16 mouse cellular contexts compared by ENCODE assay signal in the genomic region with DNA sequence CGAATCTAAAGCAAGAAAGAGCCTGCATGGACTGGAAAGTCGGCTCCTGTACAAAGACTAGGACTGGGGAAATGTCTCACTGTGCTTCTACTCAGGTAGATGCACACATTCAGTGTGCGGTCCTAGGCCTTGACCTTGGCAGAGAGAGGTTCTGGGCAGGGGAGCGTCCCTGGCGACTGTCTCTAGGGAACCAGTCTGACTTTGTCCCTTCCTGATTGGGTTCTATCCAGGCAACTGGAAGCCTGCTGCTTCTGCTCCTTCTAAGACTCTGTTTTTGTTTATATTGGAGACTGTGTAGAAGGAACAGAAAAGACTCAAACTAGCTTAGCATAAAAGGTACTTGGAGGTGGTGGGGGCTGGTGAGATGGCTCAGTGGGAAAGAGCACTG. TPM values are rescaled to one million over a fixed set of nuclear protein-coding genes. Genes with fewer than 3 reads are reported as not detected.
DNase-seq lines count a peak whose midpoint lies in the region; ATAC-seq and TF ChIP-seq lines count a peak whose summit lies in the region.
"Had no signal": no experiment of that assay in that cellular context is flagged by ENCODE, and none has a peak within 500 bp of the region (broad histone marks: within the 10 kb centered on the region; RNA-seq: fewer than 3 reads in every experiment).

No protein-coding gene starts in this region.

- H3K27ac ChIP-seq in intestine, embryonic 14.5 days (ENCODE audit: low read depth) = peak overlapping the region; percentile 70; the same call in 1 of the 2 replicates
- H3K27ac ChIP-seq in intestine, postnatal 0 days (ENCODE audit: low read depth, low read length) = no peak overlapping the region
- 0 out of 2 replicates have a peak overlapping the region, but pooled peaks have one; percentile 39 for H3K27ac ChIP-seq in kidney, postnatal 0 days
- H3K27ac ChIP-seq in stomach, postnatal 0 days (replicated peaks) = peak overlapping the region; percentile 72
- H3K27ac ChIP-seq: midbrain, embryonic 13.5 days had no signal

- 55% methylated on average over 5 of the region's 5 CpGs for WGBS in intestine, embryonic 14.5 days
- WGBS in intestine, postnatal 0 days = 56% methylated on average over 5 of the region's 5 CpGs
- WGBS in kidney, postnatal 0 days = 68% methylated on average over 5 of the region's 5 CpGs
- 45% methylated on average over 5 of the region's 5 CpGs for WGBS in stomach, postnatal 0 days

- H3K36me3 ChIP-seq in intestine, embryonic 14.5 days (ENCODE audit: control insufficient read depth, insufficient read depth, low read length) = no peaks in the 10 kb centered on the region
- no peaks in the 10 kb centered on the region for H3K36me3 ChIP-seq in intestine, postnatal 0 days (ENCODE audit: control insufficient read depth, insufficient read depth)
- H3K36me3 ChIP-seq in kidney, postnatal 0 days (ENCODE audit: insufficient read depth, low read length) = no peaks in the 10 kb centered on the region
- H3K36me3 ChIP-seq in stomach, postnatal 0 days (ENCODE audit: control insufficient read depth, insufficient read depth, low read length) = no peaks in the 10 kb centered on the region
- H3K36me3 ChIP-seq: midbrain, embryonic 13.5 days had no signal

- TF ChIP-seq CTCF in intestine, postnatal 0 days (IDR thresholded peaks at IDR 0.05; ENCODE audit: low read depth) = no peak
- no peak for TF ChIP-seq CTCF in kidney, postnatal 0 days (IDR thresholded peaks at IDR 0.05; ENCODE audit: low read depth)
- TF ChIP-seq CTCF in stomach, postnatal 0 days (IDR thresholded peaks at IDR 0.05; ENCODE audit: low read depth) = no peak

- H3K4me1 ChIP-seq in intestine, embryonic 14.5 days (replicated peaks; ENCODE audit: control insufficient read depth, insufficient read depth, low read length) = peaks cover 47% of the 10 kb centered on the region
- H3K4me1 ChIP-seq in intestine, postnatal 0 days (replicated peaks; ENCODE audit: control insufficient read depth, insufficient read depth, low read length) = 0 out of 2 replicates have a peak, but pooled peaks cover 22% of the 10 kb centered on the region
- H3K4me1 ChIP-seq in kidney, postnatal 0 days (replicated peaks; ENCODE audit: insufficient read depth, low read length) = peaks cover 42% of the 10 kb centered on the region
- H3K4me1 ChIP-seq in stomach, postnatal 0 days (replicated peaks; ENCODE audit: control insufficient read depth, insufficient read depth) = peaks cover 20% of the 10 kb centered on the region

- H3K9me3 ChIP-seq in intestine, embryonic 14.5 days (ENCODE audit: control insufficient read depth, low read length) = no peaks in the 10 kb centered on the region
- no peaks in the 10 kb centered on the region for H3K9me3 ChIP-seq in intestine, postnatal 0 days (ENCODE audit: control insufficient read depth)
- H3K9me3 ChIP-seq in kidney, postnatal 0 days (replicated peaks; ENCODE audit: low read length) = no peaks in the 10 kb centered on the region
- H3K9me3 ChIP-seq in stomach, postnatal 0 days (ENCODE audit: control insufficient read depth, low read length) = no peaks in the 10 kb centered on the region
- H3K9me3 ChIP-seq: midbrain, embryonic 13.5 days had no signal

- no peak for TF ChIP-seq EP300 in stomach, postnatal 0 days (optimal IDR thresholded peaks at IDR 0.05)

- ATAC-seq in intestine, embryonic 14.5 days (replicated peaks; ENCODE audit: low FRiP score, low TSS enrichment, low read depth) = no peak
- ATAC-seq in intestine, postnatal 0 days = no peak
- no peak for ATAC-seq in kidney, postnatal 0 days (replicated peaks; ENCODE audit: low FRiP score, low read depth)
- no peak for ATAC-seq in stomach, postnatal 0 days (ENCODE audit: low FRiP score, low TSS enrichment)
- ATAC-seq: inflammation-experienced regulatory T-cells, adult 6 months; midbrain, embryonic 13.5 days had no signal

- H3K4me2 ChIP-seq in intestine, embryonic 14.5 days (ENCODE audit: low read length) = no peak overlapping the region
- no peak overlapping the region for H3K4me2 ChIP-seq in intestine, postnatal 0 days (replicated peaks; ENCODE audit: low read depth)
- H3K4me2 ChIP-seq in kidney, postnatal 0 days (ENCODE audit: low read length) = no peak overlapping the region
- 0 out of 2 replicates have a peak overlapping the region, but pooled peaks have one; percentile 0 for H3K4me2 ChIP-seq in stomach, postnatal 0 days (replicated peaks; ENCODE audit: low read depth)
- H3K4me2 ChIP-seq: liver, embryonic 11.5 days; midbrain, embryonic 13.5 days had no signal

- H3K9ac ChIP-seq in intestine, embryonic 14.5 days (ENCODE audit: low read length) = no peak overlapping the region
- H3K9ac ChIP-seq in intestine, postnatal 0 days (ENCODE audit: low read depth, low read length) = no peak overlapping the region
- H3K9ac ChIP-seq in kidney, postnatal 0 days (ENCODE audit: low read depth, low read length) = no peak overlapping the region
- no peak overlapping the region for H3K9ac ChIP-seq in stomach, postnatal 0 days (ENCODE audit: low read length)
- H3K9ac ChIP-seq: midbrain, embryonic 13.5 days had no signal

- no peak overlapping the region for H3K4me3 ChIP-seq in intestine, embryonic 14.5 days (ENCODE audit: low read depth, low read length)
- H3K4me3 ChIP-seq in intestine, postnatal 0 days (ENCODE audit: low read depth, low read length) = no peak overlapping the region
- no peak overlapping the region for H3K4me3 ChIP-seq in kidney, postnatal 0 days (replicated peaks; ENCODE audit: low read depth, low read length)
- H3K4me3 ChIP-seq in stomach, postnatal 0 days (ENCODE audit: low read depth, low read length) = no peak overlapping the region
- H3K4me3 ChIP-seq: midbrain, embryonic 13.5 days had no signal

- DNase-seq in intestine, embryonic 14.5 days (ENCODE audit: low spot score) = no peak
- DNase-seq in lung, postnatal 36 days = peak; percentile 30
- DNase-seq in lung, postnatal 25 days (ENCODE audit: low spot score) = no peak
- no peak for DNase-seq in kidney, postnatal 0 days (ENCODE audit: low spot score)
- DNase-seq in stomach, postnatal 0 days (ENCODE audit: low spot score) = peak; percentile 37
- no peak for DNase-seq in cerebellum, adult 11-12 months
- no peak for DNase-seq in spleen, postnatal 10 days (ENCODE audit: low spot score in 2 of 2)
- DNase-seq: adrenal gland, postnatal 14 days; cerebellum, adult 8-10 months; gastrocnemius, postnatal 10 days; lung, postnatal 10 days; thymus, adult 18-20 months had no signal

- H3K27me3 ChIP-seq in intestine, embryonic 14.5 days (replicated peaks; ENCODE audit: control insufficient read depth, insufficient read depth, low read length) = no peaks in the 10 kb centered on the region
- H3K27me3 ChIP-seq in intestine, postnatal 0 days (replicated peaks; ENCODE audit: control insufficient read depth, insufficient read depth, low read length) = no peaks in the 10 kb centered on the region
- no peaks in the 10 kb centered on the region for H3K27me3 ChIP-seq in kidney, postnatal 0 days (ENCODE audit: insufficient read depth, low read length)
- H3K27me3 ChIP-seq in stomach, postnatal 0 days (ENCODE audit: control insufficient read depth, insufficient read depth, low read length) = no peaks in the 10 kb centered on the region
- H3K27me3 ChIP-seq: midbrain, embryonic 13.5 days had no signal

RNA-seq across cellular contexts. Expression of gene Srp9, which starts 32.1 kb away (rescaled TPM):
- polyA plus RNA-seq in intestine, embryonic 14.5 days (2014; fragmentation: Nextera tagmentation; extraction: Ambion mirVana) = 134 and 142 TPM in 2 replicates
- 208 and 218 TPM in 2 replicates for polyA plus RNA-seq in intestine, postnatal 0 days (2015; fragmentation: Nextera tagmentation; extraction: Ambion mirVana)
- polyA plus RNA-seq in kidney, postnatal 0 days (2015; fragmentation: Nextera tagmentation; extraction: Ambion mirVana) = 206 and 225 TPM in 2 replicates
- polyA plus RNA-seq in stomach, postnatal 0 days (2015; fragmentation: Nextera tagmentation; extraction: Ambion mirVana) = 206 and 215 TPM in 2 replicates

Comparison
In these comparisons a context has a peak if more than half of its experiments do, and no peak if none do; other contexts are left out.
1. DNase-seq: peak in lung, postnatal 36 days (single experiment) and stomach, postnatal 0 days (single experiment); none in intestine, embryonic 14.5 days (single experiment), lung, postnatal 25 days (single experiment), kidney, postnatal 0 days (single experiment), cerebellum, adult 11-12 months (single experiment) and spleen, postnatal 10 days (0 of 2).